8 mouse cellular contexts compared by ENCODE assay signal in genomic region chr14:56887514-56887880, GRCm38 (mm10). TPM values are rescaled to one million over a fixed set of nuclear protein-coding genes. Genes with fewer than 3 reads are reported as not detected.
DNase-seq lines count a peak whose midpoint lies in the region; ATAC-seq and TF ChIP-seq lines count a peak whose summit lies in the region.

No protein-coding gene starts in this region.

- peak overlapping the region; percentile 92 for H3K9ac ChIP-seq in kidney, postnatal 0 days (ENCODE audit: low read depth, low read length)
- peak overlapping the region; percentile 94 for H3K9ac ChIP-seq in hindbrain, embryonic 12.5 days
- peak overlapping the region; percentile 96 for H3K9ac ChIP-seq in midbrain, embryonic 14.5 days (replicated peaks; ENCODE audit: low read length)

- peak overlapping the region; percentile 100 for H3K27ac ChIP-seq in kidney, postnatal 0 days
- peak overlapping the region; percentile 98 for H3K27ac ChIP-seq in hindbrain, embryonic 12.5 days
- H3K27ac ChIP-seq in midbrain, embryonic 14.5 days (replicated peaks; ENCODE audit: low read depth, low read length), result peak overlapping the region; percentile 98

- no peak for ATAC-seq in kidney, postnatal 0 days (replicated peaks; ENCODE audit: low FRiP score, low read depth)
- no peak for ATAC-seq in hindbrain, embryonic 12.5 days (ENCODE audit: low FRiP score)
- ATAC-seq in midbrain, embryonic 14.5 days (ENCODE audit: low FRiP score, low TSS enrichment), result no peak
- no peak for ATAC-seq in monocyte, adult 5-6 weeks (replicated peaks; ENCODE audit: insufficient number of reproducible peaks, low FRiP score, low TSS enrichment, poor library complexity, severe bottlenecking)

- no peak for TF ChIP-seq CTCF in kidney, postnatal 0 days (IDR thresholded peaks at IDR 0.05; ENCODE audit: low read depth)

- peak overlapping the region; percentile 67 for H3K4me2 ChIP-seq in kidney, postnatal 0 days (ENCODE audit: low read length)
- peak overlapping the region; percentile 63 for H3K4me2 ChIP-seq in hindbrain, embryonic 12.5 days (replicated peaks)
- H3K4me2 ChIP-seq in midbrain, embryonic 14.5 days (ENCODE audit: low read length), result peak overlapping the region; percentile 62

- H3K4me3 ChIP-seq in kidney, postnatal 0 days (replicated peaks; ENCODE audit: low read depth, low read length), result peak overlapping the region; percentile 89
- peak overlapping the region; percentile 89 for H3K4me3 ChIP-seq in hindbrain, embryonic 12.5 days
- peak overlapping the region; percentile 73 for H3K4me3 ChIP-seq in midbrain, embryonic 14.5 days (replicated peaks; ENCODE audit: low read depth, low read length)

- peak; percentile 69 for DNase-seq in kidney, postnatal 0 days (ENCODE audit: low spot score)
- DNase-seq in kidney, postnatal 10 days, result no peak
- DNase-seq in adipocyte (ENCODE audit: low spot score), result peak; percentile 58
- no peak for DNase-seq in midbrain, embryonic 14.5 days
- DNase-seq in layer of hippocampus, postnatal 10 days (ENCODE audit: low spot score in 2 of 2), result no peak
- DNase-seq in spleen, adult 12 weeks (ENCODE audit: low spot score), result no peak

- no peaks in the 10 kb centered on the region for H3K27me3 ChIP-seq in kidney, postnatal 0 days (ENCODE audit: insufficient read depth, low read length)
- H3K27me3 ChIP-seq in hindbrain, embryonic 12.5 days, result no peaks in the 10 kb centered on the region
- no peaks in the 10 kb centered on the region for H3K27me3 ChIP-seq in midbrain, embryonic 14.5 days (ENCODE audit: control insufficient read depth, insufficient read depth, low read length)

- peaks cover 10% of the 10 kb centered on the region; the same call in 1 of the 2 replicates for H3K4me1 ChIP-seq in kidney, postnatal 0 days (replicated peaks; ENCODE audit: insufficient read depth, low read length)
- peaks cover 22% of the 10 kb centered on the region for H3K4me1 ChIP-seq in hindbrain, embryonic 12.5 days
- peaks cover 22% of the 10 kb centered on the region for H3K4me1 ChIP-seq in midbrain, embryonic 14.5 days (ENCODE audit: control insufficient read depth, insufficient read depth, low read length)

- WGBS in kidney, postnatal 0 days, result 1% methylated on average over 3 of the region's 3 CpGs
- WGBS in hindbrain, embryonic 12.5 days, result 1% methylated on average over 3 of the region's 3 CpGs
- WGBS in midbrain, embryonic 14.5 days, result 2% methylated on average over 3 of the region's 3 CpGs

- H3K9me3 ChIP-seq in kidney, postnatal 0 days (replicated peaks; ENCODE audit: low read length), result no peaks in the 10 kb centered on the region
- H3K9me3 ChIP-seq in hindbrain, embryonic 12.5 days (replicated peaks), result no peaks in the 10 kb centered on the region
- H3K9me3 ChIP-seq in midbrain, embryonic 14.5 days (ENCODE audit: control insufficient read depth, low read length), result no peaks in the 10 kb centered on the region

- no peaks in the 10 kb centered on the region for H3K36me3 ChIP-seq in kidney, postnatal 0 days (ENCODE audit: insufficient read depth, low read length)
- H3K36me3 ChIP-seq in hindbrain, embryonic 12.5 days, result peaks cover 17% of the 10 kb centered on the region
- peaks cover 6% of the 10 kb centered on the region for H3K36me3 ChIP-seq in midbrain, embryonic 14.5 days (ENCODE audit: control insufficient read depth, insufficient read depth, low read length)

RNA-seq across cellular contexts. Expression of gene Zmym2, which starts 1.0 kb away (rescaled TPM):
- polyA plus RNA-seq in kidney, postnatal 0 days (2015; fragmentation: Nextera tagmentation; extraction: Ambion mirVana), result 26.4 and 26.9 TPM in 2 replicates
- polyA plus RNA-seq in hindbrain, embryonic 12.5 days (2016; fragmentation: Nextera tagmentation; extraction: Ambion mirVana), result 89.1 and 89.5 TPM in 2 replicates
- polyA plus RNA-seq in midbrain, embryonic 14.5 days (2014; fragmentation: Nextera tagmentation; extraction: Ambion mirVana), result 61.3 and 68.7 TPM in 2 replicates
- total RNA-seq in monocyte, adult 5-6 weeks (2017), result 59.4 to 75.0 TPM (median 70.7 TPM) in 3 replicates
- total RNA-seq in layer of hippocampus, postnatal 10 days (2021), result 10 to 100 TPM; 88.7 to 99.0 TPM

Comparison
In these comparisons a context has a peak if more than half of its experiments do, and no peak if none do; other contexts are left out.
1. DNase-seq: peak in kidney, postnatal 0 days (single experiment) and adipocyte (single experiment); none in kidney, postnatal 10 days (single experiment), midbrain, embryonic 14.5 days (single experiment), layer of hippocampus, postnatal 10 days (0 of 2) and spleen, adult 12 weeks (single experiment).
2. Peak in every context shown above with its lines, with median percentiles within 50 percentile points of each other: H3K27ac ChIP-seq, H3K4me2 ChIP-seq, H3K4me3 ChIP-seq and H3K9ac ChIP-seq.